Mouse (Mus musculus): ENCODE measurements at regions not wholly inside any gene's neighbourhood (a gene's known extent, or its start where the extent isn't known, plus 50 kb on each side); places are given as distances from the start of the nearest gene placed in this dataset.

DNA sequence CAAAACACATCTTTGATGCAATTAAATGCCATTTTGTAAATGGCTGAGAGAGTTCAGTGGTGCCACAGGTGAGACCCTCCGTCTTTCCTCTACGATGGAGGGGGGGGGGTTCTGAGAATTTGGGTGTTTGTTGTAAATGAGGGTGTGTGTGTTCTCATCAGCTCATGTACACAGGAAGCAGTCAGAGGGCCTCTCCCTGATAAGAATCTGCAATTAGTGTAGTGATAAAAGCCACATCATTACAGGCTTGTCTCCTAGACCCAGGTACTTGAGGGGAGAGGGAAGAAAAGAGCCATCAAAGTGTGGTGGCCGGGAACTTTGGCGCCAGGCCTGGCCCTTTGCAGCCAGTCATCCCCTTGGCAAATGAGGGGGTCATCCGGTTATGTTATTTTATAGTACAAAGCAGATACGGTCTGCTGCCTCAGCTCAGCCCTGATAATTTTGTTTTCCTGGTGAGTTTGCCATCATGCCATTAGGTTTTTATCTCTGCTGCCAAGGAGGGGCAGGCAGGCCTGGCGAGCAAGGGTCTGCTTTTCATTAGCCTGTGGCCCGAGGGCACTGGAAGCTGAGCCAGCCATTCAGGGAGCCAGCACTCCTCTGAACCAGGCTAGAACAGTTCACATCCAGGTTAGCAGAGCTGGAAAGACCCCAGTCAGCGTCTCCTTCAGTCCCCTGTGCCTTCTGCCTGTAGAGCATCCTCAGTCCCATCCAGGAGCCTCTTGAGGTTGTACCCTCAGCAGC is 59.7 kb downstream of the H2al1j start:
- CTCF ChIA-PET: no interaction called here

DNA sequence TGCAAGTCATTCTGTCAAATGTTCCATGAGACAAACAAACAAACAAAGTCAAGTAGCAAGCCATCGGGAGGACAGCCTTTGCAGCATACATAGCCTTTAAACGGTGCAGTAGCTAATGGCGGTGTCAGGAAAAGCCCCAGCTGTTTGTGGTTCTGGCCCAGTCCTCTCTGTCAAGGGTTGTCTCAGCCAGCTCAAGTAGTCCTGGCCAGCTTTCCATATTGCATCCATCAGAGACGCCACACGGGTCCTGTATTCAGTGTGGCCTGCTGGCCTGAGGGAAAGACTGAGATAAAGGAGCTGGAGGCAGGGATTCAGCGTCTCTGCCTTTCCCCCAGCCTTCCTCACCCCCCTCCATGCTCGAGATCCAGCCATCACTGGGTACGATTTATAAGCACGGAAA is 61.2 kb downstream of the H2al1j start:
- CTCF ChIA-PET: interaction anchor here (0.6 kb wide), 1 partner anchor 113 kb away, joined by 5 read pairs; no protein-coding TSS in a partner anchor

DNA sequence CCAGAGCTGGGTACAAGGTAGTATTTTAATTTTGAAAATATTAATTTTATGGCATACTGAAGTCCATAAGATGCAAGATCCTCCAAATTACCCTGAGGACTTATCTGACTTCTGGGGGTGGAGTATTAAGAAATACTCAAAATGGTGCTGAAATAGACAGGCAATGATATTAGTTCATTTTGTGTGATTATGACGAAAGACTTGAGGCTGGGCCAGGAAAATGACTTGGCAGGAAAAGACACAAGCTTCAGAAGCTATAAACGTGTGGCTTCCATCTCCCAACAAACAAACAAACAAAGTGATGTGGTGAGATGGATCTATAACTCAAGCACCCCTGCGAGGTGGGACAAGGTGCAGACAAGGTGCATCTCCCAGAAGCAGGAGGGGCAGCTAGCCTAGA is 72.8 kb downstream of the H2al1j start:
- CTCF ChIA-PET: no interaction called here

DNA sequence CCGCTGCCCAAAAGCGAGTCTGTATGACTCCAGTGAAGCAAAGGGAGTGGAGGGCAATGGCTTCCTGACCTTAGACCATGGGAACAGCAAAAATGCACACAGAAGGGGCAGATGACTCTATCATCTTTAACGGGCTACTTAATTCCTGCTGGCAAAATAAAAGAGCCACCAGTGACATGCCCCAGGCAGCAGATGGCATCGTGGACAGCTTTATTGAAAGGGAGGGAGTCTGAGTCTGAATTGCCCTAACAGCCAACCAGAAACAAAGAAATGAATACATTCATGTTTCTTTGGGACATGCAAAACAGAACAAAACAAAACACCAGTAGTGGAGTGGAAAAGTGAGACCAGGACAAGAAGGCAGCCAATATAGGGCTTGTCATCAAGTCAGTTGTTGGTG is 76.7 kb downstream of the H2al1j start:
- CTCF ChIA-PET: no interaction called here

DNA sequence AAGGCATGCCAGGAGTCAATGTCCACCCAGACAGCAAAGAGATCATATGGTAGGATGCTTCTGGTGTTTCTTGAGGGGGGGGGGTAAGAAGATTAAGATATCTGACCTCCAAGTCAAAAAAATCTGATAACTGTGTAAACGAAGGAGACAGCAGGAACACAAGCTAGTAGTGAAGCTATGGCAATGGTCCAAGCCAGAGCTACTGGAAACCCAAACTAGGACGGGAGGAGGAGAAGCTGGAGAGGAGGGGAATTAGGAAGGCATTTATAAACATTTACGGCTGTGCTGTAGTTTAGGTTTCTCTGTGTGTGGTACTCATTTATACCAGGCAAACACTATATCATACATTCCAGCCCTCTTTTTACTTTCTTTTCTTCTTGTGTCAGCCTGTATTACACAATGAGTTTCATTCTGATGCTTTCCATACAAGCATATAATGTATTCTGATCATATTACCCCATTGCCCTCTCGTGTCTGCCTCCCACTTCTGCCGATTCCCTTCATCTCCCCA is 84.7 kb downstream of the H2al1j start:
- CTCF ChIA-PET: interaction anchor here (0.6 kb wide), 1 partner anchor 1245 kb away, joined by 3 read pairs; no protein-coding TSS in a partner anchor

DNA sequence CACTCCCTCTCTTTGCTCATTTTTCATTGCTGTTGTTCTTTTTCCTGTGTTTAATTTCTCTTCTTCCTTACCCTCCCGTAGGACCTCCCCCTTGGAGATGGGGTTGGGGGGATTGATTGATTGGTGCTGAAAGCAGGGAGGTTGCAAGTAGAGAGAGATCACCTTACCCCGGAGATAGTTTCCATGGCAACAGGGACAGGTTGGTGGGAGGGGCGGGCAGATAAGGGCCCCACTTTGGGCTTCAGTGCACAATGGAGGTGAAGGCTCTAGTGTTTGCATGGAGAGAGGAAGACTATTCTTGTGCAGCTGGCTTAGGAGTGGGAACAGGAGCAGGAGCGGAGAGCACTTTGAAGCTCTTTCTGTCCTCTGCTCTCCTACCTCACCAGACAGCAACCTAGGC is 88.0 kb downstream of the H2al1j start:
- CTCF ChIA-PET: no interaction called here

DNA sequence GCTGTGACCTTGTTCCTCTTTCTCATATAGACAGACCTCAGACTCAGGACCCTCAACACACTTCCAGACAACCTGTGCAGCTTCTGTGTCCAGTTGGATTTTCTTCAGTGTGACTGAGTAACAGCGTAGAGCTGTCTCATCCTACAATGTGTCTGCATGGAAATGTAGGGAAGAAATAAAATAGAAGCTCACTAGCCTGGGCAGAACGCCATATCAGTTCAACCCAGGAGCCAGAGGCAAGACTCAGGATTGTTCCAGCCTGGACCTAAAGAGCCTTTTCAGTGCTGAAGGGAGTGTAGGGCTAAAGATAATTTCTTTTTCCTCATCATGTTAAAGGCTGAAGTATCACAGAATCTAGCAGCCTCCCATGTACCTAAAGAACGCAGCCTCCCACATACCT is 88.9 kb downstream of the H2al1j start:
- CTCF ChIA-PET: no interaction called here

DNA sequence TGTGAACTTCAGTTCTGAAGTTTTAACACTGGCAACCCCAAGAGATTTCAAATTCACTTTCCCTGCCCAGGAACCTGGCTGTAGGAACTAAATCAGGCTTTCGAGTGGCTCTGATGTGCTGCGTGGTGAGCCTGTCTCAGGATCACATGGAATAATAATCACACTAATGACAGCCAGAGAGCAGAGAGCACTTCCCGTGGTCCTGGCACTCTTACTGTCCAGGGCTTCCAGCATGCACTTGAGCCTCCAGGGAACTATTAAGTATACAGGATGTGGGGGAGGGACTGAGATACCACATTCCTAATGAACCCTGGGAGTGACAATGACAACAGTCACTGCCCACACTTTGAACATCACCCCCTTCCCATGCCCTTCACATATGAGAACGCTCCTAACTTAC is 90.2 kb downstream of the H2al1j start:
- CTCF ChIA-PET: no interaction called here

DNA sequence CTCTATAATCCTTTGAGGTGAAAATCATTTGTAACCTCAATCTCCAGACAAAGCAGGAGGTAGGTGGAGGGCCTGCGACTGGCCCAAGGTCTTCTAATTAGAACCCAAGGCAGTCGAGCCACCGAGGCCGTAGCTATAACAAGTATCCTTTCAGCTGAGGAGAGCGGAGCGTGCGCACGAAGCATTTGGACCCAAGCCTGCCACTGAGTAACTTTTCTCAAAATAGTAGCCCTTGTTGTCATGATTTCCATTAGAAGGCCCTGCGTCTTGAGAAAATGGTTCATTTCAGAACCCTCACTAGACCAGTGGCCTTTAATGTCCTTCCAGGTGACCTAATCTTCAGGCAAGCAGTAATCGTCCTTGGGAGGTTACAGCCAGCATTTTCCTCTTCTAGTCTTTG is 90.6 kb downstream of the H2al1j start:
- CTCF ChIA-PET: no interaction called here

DNA sequence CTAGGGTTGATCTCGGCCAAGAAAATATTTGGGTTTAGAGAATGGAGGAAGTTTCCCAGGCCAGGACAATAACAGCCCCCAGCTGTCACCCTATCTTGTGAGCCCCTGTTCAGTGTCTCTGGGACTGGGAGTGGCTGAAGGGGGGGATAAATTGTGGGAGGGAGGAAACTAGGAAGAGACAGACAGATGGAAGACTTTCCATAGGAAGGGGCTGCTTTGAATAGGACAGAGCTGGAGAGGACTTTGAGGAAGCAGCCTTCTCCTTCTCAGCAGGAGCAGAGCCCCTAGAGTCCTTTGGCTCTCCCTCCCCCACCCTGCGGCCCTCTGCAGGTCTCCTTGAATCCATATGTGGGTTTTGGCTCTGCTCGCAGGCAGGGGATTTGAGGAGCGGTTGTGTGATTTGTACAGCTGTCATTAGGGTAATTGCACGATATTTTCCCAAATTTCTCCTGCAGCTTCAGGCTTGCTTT is 91.6 kb downstream of the H2al1j start:
- CTCF ChIA-PET: no interaction called here

DNA sequence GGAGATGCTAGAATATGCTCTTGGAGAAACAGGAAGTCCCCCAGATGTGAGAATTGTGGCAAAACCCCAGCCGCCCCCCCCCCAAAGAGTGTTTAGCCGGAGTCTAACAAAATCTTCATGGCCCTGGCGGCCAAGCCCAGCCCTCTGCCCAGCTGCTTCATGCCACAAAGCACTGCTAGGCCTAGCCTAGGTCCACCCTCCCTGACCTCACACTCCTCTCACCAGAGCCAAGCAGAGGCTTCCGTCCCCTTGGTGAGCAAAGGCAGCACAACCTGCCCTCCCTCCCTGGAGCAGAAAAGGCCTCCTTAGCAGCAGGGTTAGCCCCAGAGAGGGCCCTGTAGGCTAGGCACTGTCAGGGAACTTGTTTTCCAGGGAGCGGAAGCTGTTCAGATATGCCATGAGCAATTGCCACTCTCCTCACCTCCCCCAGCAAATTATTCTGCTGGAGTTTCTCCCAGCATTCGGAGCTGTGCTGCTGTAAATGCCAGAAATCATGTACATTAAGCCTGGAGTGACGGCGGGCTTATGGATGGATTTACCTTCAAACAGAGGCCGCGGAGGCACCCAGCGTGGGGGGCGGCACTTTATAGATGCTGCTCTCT is 104.9 kb downstream of the H2al1j start:
- CTCF ChIA-PET: no interaction called here

DNA sequence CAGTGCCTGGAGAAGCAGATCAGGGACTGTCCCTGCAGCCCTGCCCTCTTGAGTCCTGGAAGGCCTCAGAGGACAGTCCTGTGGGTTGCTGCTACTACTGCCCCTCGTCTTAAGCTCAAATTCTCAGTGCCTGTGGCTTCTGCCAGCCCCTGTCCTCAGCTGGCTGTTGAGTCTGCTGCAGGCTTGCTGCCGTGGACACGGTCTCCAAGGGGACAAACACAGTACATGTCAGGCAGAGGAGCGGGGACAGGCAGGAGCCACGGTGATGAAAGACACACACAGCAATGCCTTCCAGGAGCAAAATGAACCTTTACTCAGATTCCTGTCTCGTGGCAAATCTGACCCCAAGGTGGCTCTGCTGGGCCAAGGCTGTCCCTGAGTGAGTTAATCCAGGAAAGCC is 107.7 kb downstream of the H2al1j start:
- CTCF ChIA-PET: no interaction called here

DNA sequence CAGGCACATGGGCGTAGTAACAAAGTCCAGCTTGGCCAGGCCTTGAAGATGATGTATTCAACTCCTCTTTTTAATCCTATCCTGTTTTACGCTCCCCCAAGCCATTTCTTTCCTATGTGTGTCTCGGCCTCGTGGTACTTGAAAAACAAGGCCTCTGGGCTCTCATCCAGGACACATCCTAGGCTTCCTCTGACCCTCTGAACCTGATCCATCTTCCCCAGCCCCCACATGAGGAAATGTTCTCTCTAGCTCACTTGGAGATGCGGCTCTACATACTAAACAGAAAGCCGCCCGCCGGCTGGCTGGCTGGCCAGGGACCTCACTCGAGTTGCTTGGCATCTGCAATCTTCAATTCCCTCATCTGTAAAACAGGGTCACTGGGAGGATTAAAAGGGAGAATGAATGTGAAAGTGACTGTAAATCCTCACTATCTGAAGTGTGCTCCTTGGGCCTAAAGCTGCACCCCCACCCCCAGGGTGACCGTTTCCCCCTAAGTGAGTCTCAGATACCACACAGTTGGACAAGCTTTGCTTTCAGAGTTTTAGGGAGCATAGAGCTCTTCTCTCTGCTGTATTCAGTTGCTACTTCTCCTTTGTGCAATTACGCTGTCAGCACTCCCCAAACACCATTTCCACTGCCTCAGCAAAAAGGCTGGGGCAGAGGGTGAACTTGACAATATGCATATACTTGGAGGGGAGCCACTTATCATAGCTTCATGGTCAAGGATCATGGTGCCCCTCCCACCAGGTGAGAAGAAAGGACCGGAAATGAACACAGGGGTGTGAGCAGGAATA is 109.7 kb downstream of the H2al1j start:
- CTCF ChIA-PET: no interaction called here

DNA sequence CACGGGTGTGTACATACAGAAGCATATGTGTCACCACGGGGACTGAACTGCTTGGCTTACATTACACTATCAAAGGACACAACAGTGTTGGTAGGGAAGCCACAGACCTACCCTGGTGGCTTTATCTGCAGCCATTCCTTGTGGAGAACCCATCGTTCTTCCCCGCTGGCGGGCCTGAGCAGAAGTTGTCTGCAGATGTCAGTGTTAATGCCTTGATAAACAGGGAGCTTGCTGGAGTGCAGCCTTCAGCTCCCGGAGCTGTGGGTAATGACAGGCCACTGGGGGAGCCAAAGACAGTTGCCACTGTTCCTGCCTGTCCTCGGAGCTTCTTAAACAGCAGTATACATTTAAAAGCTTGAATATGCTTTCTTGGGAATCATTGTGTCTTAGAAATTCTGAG is 115.9 kb downstream of the H2al1j start:
- CTCF ChIA-PET: no interaction called here

DNA sequence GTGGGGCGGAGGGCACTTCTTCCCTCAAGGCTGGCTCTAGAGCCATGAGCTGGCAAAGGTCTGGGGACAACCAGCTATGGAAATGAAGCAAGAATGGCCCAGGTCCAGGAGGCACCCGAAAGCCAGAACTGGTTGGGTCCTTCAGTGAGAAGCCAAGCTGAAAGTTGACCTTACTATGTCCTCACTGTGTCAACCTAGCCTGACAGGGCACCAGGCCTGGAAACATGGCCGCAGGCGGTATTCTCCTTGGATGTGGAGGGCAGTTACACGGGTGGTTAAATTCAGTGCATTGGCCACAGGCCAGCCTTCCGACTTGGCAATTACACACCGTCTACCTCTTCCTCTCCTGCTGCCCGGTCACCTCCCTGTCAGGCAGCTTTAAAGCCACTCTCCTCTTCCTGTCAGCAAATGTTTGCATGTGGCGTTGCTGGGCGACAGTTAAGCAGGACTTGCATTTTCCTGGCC is 116.7 kb downstream of the H2al1j start:
- CTCF ChIA-PET: no interaction called here

DNA sequence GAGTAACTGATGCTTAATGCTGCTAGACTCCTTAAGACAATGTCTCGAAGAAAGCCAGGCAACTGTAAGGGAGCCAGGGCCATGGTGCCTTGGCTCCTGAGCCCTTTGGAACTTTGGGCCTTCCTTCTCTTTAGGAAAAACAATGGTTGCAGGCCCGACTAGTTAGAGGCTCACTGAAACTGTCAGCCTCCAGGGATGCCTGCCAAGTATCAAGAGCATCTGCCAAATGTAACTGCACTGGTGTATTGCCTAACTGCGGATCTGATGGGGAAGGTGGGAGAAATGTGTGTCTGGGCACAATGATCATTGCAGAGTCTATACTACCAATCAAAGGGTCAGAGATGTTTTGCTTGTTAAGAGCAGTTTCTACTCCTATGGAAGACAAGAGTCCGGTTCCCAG is 121.1 kb downstream of the H2al1j start:
- CTCF ChIA-PET: no interaction called here

DNA sequence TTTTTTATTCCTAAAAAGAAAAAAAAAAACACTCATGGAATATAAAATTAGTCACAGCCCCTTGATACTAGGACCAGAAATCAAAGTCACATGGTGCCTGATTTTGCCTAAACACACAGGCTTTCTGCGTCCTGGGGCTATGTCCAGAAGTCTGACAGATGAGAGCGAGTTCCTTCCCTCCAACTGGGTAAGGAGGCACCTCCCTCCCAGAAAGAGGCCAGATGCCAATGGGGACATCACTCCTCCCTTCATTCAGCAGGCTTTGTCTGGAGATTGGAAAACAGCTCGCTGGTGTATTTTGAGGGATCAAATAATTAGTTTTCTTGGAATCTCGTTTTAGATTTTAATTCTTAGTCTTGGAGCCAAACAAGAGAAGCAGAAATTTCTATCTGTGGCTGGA is 130.9 kb downstream of the H2al1j start:
- CTCF ChIA-PET: no interaction called here

DNA sequence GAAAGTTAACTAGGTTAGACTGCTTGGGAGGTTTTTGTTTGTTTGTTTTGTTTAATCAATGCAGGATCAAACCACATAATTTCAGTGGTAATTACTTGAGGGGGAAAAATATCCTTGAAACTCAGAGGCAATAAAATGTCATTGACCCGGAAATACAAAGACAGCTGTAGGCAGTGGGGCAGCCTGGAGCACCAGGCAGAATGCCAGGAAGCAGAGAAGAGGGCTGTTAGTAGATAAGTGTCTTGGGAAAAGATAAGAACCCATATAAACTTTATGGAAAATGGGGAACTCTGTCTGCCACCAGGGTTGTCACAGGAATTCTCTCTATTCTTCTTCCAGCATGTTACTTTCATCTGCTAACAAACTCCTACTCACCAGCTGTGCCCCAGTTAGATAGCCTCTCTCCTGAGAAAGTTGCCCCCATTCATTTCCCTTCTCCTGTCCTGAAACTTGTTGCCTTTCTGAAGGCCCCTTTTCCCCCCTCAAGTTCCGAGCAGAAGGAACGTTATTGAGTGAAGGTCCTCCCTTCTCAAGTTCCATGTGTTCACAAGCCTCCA is 136.4 kb downstream of the H2al1j start:
- CTCF ChIA-PET: no interaction called here

DNA sequence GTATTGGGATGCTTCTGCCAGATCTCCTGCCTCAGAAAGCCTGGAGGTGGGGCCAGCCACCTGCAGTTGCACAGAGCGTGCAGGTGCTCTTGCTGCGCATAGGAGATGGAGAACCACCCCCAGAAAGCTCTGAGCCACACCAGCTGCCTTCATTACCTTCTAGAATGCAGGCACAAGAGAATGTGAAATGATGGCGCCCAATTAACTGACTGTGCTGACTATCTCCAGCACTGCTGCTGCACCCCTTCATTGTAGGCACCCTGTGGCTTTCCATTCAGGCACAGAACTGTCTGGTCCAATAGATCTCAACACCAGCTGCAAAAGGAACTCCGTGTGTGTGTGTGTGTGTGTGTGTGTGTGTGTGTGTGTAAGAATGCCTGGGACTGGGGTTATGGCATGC is 138.6 kb downstream of the H2al1j start:
- CTCF ChIA-PET: no interaction called here

DNA sequence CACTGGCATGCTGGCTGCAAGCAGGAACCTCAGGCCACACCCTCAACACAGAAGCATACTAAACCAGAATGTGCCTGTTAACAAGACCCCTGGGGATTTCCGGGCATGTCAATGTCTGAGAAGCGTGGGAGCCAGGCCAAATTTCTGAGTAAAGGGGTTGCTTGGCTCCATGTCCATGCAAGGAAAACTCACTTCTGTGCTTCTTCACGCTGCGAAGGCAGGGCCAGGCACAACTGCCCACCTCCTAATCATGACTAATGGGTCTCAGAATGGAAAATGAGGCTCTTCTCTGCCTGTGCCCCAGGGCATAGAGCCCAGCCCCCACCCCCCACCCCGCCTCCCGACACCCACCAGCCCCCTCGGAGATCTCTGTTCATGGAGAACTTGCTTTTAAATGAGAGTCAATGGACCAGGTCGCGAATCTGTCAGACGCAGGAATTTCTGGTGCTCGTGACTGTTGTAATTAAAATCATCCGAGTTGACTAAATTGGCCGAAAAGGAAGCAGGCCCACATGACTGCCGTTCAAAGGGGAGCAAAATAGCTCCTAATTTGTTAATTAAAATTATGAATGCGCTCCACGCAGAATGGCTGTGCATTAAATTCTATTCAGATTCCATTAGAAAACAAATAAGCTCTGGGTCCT is 152.2 kb downstream of the H2al1j start:
- CTCF ChIA-PET: no interaction called here

DNA sequence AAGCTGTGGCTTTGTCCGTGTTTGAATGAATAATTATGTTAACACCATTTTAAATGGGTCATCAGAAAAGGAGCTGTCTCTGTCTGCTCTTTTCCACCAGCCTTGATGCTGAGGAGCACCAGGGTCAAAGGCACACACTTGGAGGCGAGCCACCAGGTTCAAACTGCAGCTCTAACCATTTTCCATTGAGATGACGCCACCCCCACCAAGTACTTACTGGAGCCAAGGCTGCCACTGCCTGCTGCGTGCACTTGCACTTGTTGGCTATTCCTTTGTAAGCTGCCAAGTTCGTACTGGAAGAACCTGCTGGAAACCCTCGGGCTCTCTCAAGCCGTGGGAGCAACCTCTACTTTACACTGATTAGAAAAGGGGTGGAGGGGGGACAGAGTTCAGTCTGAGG is 154.5 kb downstream of the H2al1j start:
- CTCF ChIA-PET: no interaction called here

DNA sequence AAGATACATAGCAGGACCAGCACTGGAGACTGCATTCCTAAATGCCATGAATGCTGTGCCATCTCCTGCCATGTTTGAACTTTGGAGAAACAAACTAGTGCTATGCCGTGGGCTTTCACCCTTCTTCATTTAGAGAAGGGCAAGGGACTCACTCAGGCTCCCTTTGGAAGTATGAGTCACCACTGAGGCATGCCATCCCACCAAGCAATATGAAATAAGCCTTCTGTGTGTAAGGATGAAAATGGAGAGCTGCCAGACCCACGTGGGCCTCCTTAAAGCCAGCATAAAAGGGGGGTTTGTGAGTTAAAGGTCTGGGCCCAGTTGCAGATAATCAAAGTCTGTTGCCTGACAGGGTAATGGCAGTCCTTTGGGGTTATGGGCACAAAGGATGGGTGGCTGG is 159.0 kb downstream of the H2al1j start:
- CTCF ChIA-PET: no interaction called here
